Mouse (Mus musculus): Measurements from ENCODE around the gene Vps29. TPM values are rescaled to one million over a fixed set of nuclear protein-coding genes. Genes with fewer than 3 reads are reported as not detected.

Gene Vps29
- polyA plus RNA-seq, 1 experiment from 2014 or later: 104 TPM

DNA sequence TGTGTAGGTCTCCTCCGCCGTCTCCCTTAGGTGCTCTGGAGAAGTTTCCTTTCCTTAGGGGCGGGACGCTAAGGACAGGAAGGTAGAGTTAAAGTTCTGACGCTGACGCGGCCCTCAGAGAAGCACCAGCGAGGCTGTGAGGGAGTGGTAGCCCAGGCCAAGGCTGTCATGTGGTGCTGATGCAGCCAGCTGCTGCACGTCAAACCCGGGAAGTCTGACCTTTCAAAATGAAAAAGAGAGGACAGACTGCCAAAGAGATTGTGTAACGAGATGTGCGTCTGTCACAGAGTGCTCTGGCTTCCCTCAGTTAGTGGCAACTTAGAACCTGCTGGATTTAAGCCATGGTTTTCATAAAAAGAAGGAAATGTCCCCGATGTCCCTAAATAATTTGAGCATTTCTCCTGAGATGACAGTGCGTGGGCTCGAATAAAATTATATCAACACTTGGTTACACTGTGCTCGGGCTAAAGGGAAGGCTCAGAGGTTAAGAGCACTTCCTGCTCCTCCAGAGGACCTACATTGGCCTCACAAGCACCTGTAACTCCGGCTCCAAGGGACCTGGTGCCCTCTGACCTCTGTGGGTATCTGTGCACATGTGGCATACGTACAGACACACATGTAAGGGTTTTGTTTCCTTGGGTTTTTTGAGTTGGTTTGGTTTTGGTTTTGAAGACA, 46.6 kb downstream of the Vps29 start:
- Histone ChIP-seq H3K4me1 (ENCODE audit: insufficient read depth) (peaks cover 9% of the 10 kb centered on the region), H3K27ac (ENCODE audit: low read depth) (peak overlapping the region; percentile 1; the same call in 1 of the 2 replicates), H3K27me3 (ENCODE audit: insufficient read depth, low read length) (no peaks in the 10 kb centered on the region), H3K4me2 (ENCODE audit: low read depth, low read length) (no peak overlapping the region), H3K4me3 (ENCODE audit: low read depth, low read length) (no peak overlapping the region), H3K36me3 (replicated peaks; ENCODE audit: insufficient read depth, low read length) (peaks cover 78% of the 10 kb centered on the region), H3K9me3 (ENCODE audit: low read length) (no peaks in the 10 kb centered on the region), H3K9ac (replicated peaks) (no peak overlapping the region)
- no peak for DNase-seq
- TF ChIP-seq EP300 (IDR thresholded peaks at IDR 0.05; ENCODE audit: low read depth): no peak
- no peak for TF ChIP-seq CTCF (IDR thresholded peaks at IDR 0.05; ENCODE audit: low read depth)
- ATAC-seq: peak; percentile 16; the same call in 1 of the 2 replicates
- WGBS (ENCODE audit: insufficient replicate concordance): 70% methylated on average over 18 of the region's 18 CpGs

- H3K27me3 ChIP-seq (ENCODE audit: insufficient read depth, low read length): no peaks in the 10 kb centered on the region
- no peak overlapping the region for H3K27ac ChIP-seq (ENCODE audit: low read depth)
- H3K4me3 ChIP-seq (ENCODE audit: low read depth, low read length): no peak overlapping the region
- peaks cover 9% of the 10 kb centered on the region for H3K4me1 ChIP-seq (ENCODE audit: insufficient read depth)
- ATAC-seq (peak; percentile 33; the same call in 1 of the 2 replicates), DNase-seq (peak; percentile 79)
- TF ChIP-seq EP300 (IDR thresholded peaks at IDR 0.05; ENCODE audit: low read depth): no peak
- TF ChIP-seq CTCF (IDR thresholded peaks at IDR 0.05; ENCODE audit: low read depth): peak; percentile 96
- peaks cover 82% of the 10 kb centered on the region for H3K36me3 ChIP-seq (replicated peaks; ENCODE audit: insufficient read depth, low read length)
- H3K9ac ChIP-seq (replicated peaks): no peak overlapping the region
- WGBS (ENCODE audit: insufficient replicate concordance): 40% methylated on average over 8 of the region's 8 CpGs
- no peak overlapping the region for H3K4me2 ChIP-seq (ENCODE audit: low read depth, low read length)
- H3K9me3 ChIP-seq (ENCODE audit: low read length): no peaks in the 10 kb centered on the region
These were observed 47.1 kb downstream of the Vps29 start for GRCm38 (mm10) chr5:122401303-122401640.

DNA sequence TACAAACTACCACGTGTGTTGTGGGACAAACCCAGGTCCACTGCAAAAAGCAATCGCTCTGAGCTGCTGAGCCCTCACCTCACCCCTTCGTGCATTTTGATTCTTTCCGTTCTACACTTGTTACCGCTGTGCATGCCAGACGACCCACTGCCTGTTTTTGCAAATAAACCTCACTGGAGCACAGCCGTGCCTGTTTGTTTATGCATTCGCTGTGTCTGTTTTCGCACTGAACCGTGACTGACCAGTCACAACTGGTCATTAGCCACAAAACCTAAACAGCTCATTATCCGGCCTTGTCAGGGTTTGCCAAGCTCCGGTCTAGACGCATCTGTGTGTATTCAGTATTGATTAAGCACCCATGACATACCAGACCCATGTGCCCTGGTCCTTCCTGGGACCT, 48.0 kb downstream of the Vps29 start:
- Histone ChIP-seq H3K36me3 (replicated peaks; ENCODE audit: insufficient read depth, low read length) (peaks cover 87% of the 10 kb centered on the region), H3K4me3 (ENCODE audit: low read depth, low read length) (no peak overlapping the region), H3K4me1 (ENCODE audit: insufficient read depth) (peaks cover 9% of the 10 kb centered on the region), H3K4me2 (ENCODE audit: low read depth, low read length) (no peak overlapping the region), H3K27me3 (ENCODE audit: insufficient read depth, low read length) (no peaks in the 10 kb centered on the region), H3K9me3 (ENCODE audit: low read length) (no peaks in the 10 kb centered on the region), H3K27ac (ENCODE audit: low read depth) (no peak overlapping the region), H3K9ac (replicated peaks) (no peak overlapping the region)
- no peak for TF ChIP-seq EP300 (IDR thresholded peaks at IDR 0.05; ENCODE audit: low read depth)
- no peak for TF ChIP-seq CTCF (IDR thresholded peaks at IDR 0.05; ENCODE audit: low read depth)
- ATAC-seq (no peak), DNase-seq (no peak)
- WGBS (ENCODE audit: insufficient replicate concordance): 84% methylated on average over 13 of the region's 13 CpGs

DNA sequence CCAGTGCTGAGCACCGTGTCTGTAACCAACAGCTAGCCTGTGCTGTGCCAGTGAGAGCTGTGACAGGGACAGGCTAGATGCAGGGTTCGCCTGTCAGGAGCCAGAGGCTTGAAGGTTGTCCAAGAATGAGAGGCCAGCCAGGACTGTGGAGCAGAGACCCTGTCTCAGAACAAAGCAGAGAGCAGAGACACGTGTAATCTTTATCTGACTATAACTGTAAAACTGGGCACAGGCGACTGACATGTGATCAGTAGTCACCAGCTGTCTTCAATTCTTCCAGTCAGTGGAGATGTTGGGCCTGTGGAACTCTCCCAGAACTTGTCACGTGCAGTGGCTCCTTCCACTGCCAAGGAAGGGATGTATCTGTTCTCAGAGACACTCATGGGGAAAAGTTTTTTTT, 48.6 kb downstream of the Vps29 start:
- ATAC-seq: no peak
- Histone ChIP-seq H3K4me3 (ENCODE audit: low read depth, low read length) (no peak overlapping the region), H3K36me3 (replicated peaks; ENCODE audit: insufficient read depth, low read length) (peaks cover 82% of the 10 kb centered on the region), H3K27ac (ENCODE audit: low read depth) (no peak overlapping the region), H3K9ac (replicated peaks) (no peak overlapping the region), H3K4me1 (ENCODE audit: insufficient read depth) (peaks cover 9% of the 10 kb centered on the region), H3K9me3 (ENCODE audit: low read length) (no peaks in the 10 kb centered on the region), H3K27me3 (ENCODE audit: insufficient read depth, low read length) (no peaks in the 10 kb centered on the region), H3K4me2 (ENCODE audit: low read depth, low read length) (no peak overlapping the region)
- WGBS (ENCODE audit: insufficient replicate concordance): 84% methylated on average over 5 of the region's 5 CpGs
- TF ChIP-seq EP300 (IDR thresholded peaks at IDR 0.05; ENCODE audit: low read depth) (no peak), CTCF (IDR thresholded peaks at IDR 0.05; ENCODE audit: low read depth) (no peak)
- no peak for DNase-seq

GRCm38 (mm10) chr5:122403362-122403761, 49.2 kb downstream of the Vps29 start:
- no peaks in the 10 kb centered on the region for H3K9me3 ChIP-seq (ENCODE audit: low read length)
- 90% methylated on average over 12 of the region's 12 CpGs for WGBS (ENCODE audit: insufficient replicate concordance)
- H3K9ac ChIP-seq (replicated peaks): no peak overlapping the region
- H3K4me1 ChIP-seq (ENCODE audit: insufficient read depth): peaks cover 9% of the 10 kb centered on the region
- DNase-seq (no peak), ATAC-seq (no peak)
- H3K4me2 ChIP-seq (ENCODE audit: low read depth, low read length): no peak overlapping the region
- peaks cover 77% of the 10 kb centered on the region for H3K36me3 ChIP-seq (replicated peaks; ENCODE audit: insufficient read depth, low read length)
- TF ChIP-seq EP300 (IDR thresholded peaks at IDR 0.05; ENCODE audit: low read depth): no peak
- no peak for TF ChIP-seq CTCF (IDR thresholded peaks at IDR 0.05; ENCODE audit: low read depth)
- H3K27me3 ChIP-seq (ENCODE audit: insufficient read depth, low read length): no peaks in the 10 kb centered on the region
- no peak overlapping the region for H3K4me3 ChIP-seq (ENCODE audit: low read depth, low read length)
- no peak overlapping the region for H3K27ac ChIP-seq (ENCODE audit: low read depth)

GRCm38 (mm10) chr5:122405537-122405936, 51.4 kb downstream of the Vps29 start:
- Histone ChIP-seq H3K4me1 (ENCODE audit: insufficient read depth) (peaks cover 1% of the 10 kb centered on the region), H3K4me3 (ENCODE audit: low read depth, low read length) (no peak overlapping the region), H3K36me3 (replicated peaks; ENCODE audit: insufficient read depth, low read length) (peaks cover 59% of the 10 kb centered on the region), H3K27me3 (ENCODE audit: insufficient read depth, low read length) (no peaks in the 10 kb centered on the region), H3K4me2 (ENCODE audit: low read depth, low read length) (no peak overlapping the region), H3K9me3 (ENCODE audit: low read length) (no peaks in the 10 kb centered on the region), H3K27ac (ENCODE audit: low read depth) (no peak overlapping the region), H3K9ac (replicated peaks) (no peak overlapping the region)
- WGBS (ENCODE audit: insufficient replicate concordance): 79% methylated on average over 10 of the region's 10 CpGs
- no peak for DNase-seq
- TF ChIP-seq CTCF (IDR thresholded peaks at IDR 0.05; ENCODE audit: low read depth): no peak
- no peak for TF ChIP-seq EP300 (IDR thresholded peaks at IDR 0.05; ENCODE audit: low read depth)
- ATAC-seq: peak; percentile 60
